Mouse (Mus musculus) E14TG2a.4 (cell line): ENCODE measurements around the gene Dynlrb2.

Experiments used
- H3K27me3 ChIP-seq: 2 replicates; pipeline ENCODE4 v1.6.1; 2014; ENCODE audit warnings: low read length, control low read depth; ENCODE audit not compliant: insufficient read depth
- H3K36me3 ChIP-seq: 2 replicates; pipeline ENCODE4 v1.6.1; 2014; ENCODE audit warnings: low read length, control low read depth; ENCODE audit not compliant: insufficient read depth
- H3K4me1 ChIP-seq: replicated peaks from 2 replicates; pipeline ENCODE4 v1.6.1; 2014; ENCODE audit warnings: low read depth, low read length, control low read depth
- H3K4me3 ChIP-seq: replicated peaks from 2 replicates; pipeline ENCODE4 v1.5.1; 2014; ENCODE audit warnings: mild to moderate bottlenecking, low read length
- H3K9me3 ChIP-seq: 2 replicates; pipeline ENCODE4 v1.6.1; 2014; ENCODE audit warnings: low read length, control low read depth
- CTCF ChIP-seq: conservative IDR thresholded peaks from 2 replicates; pipeline ENCODE4 v1.5.1; 2014; ENCODE audit warnings: low read length
- NANOG ChIP-seq: IDR thresholded peaks from 2 replicates; pipeline ENCODE4 v1.6.1; 2014; ENCODE audit warnings: borderline replicate concordance, low read length, mixed read lengths
- POU5F1 ChIP-seq: IDR thresholded peaks from 2 replicates; pipeline ENCODE4 v1.6.1; 2014; ENCODE audit warnings: low read length, borderline replicate concordance

Dynlrb2 gene

GRCm38 (mm10) chr8:116522104-116522767 is 17.5 kb downstream of the Dynlrb2 start:
- TF ChIP-seq POU5F1 = no peak
- no peak for TF ChIP-seq NANOG
- TF ChIP-seq CTCF = no peak
- Histone ChIP-seq H3K9me3 (peaks cover 13% of the 10 kb centered on the region), H3K36me3 (no peaks in the 10 kb centered on the region), H3K27me3 (peaks cover 3% of the 10 kb centered on the region; the same call in 1 of the 2 replicates), H3K4me1 (peaks cover 4% of the 10 kb centered on the region), H3K4me3 (no peak overlapping the region)

GRCm38 (mm10) chr8:116524915-116525314 is 20.1 kb downstream of the Dynlrb2 start:
- H3K4me1 ChIP-seq = peaks cover 4% of the 10 kb centered on the region
- no peak for TF ChIP-seq NANOG
- TF ChIP-seq POU5F1 = no peak
- no peak for TF ChIP-seq CTCF
- peaks cover 3% of the 10 kb centered on the region; the same call in 1 of the 2 replicates for H3K27me3 ChIP-seq

GRCm38 (mm10) chr8:116528736-116529135 is 24.0 kb downstream of the Dynlrb2 start:
- H3K4me1 ChIP-seq = peaks cover 4% of the 10 kb centered on the region
- no peak overlapping the region for H3K4me3 ChIP-seq
- H3K36me3 ChIP-seq = no peaks in the 10 kb centered on the region
- peaks cover 11% of the 10 kb centered on the region for H3K9me3 ChIP-seq
- TF ChIP-seq CTCF = no peak
- no peak for TF ChIP-seq POU5F1
- H3K27me3 ChIP-seq = peaks cover 9% of the 10 kb centered on the region

More at GRCm38 (mm10) chr8:116524915-116525314, 20.1 kb downstream of the Dynlrb2 start:
- Histone ChIP-seq H3K36me3 (no peaks in the 10 kb centered on the region), H3K4me3 (no peak overlapping the region), H3K9me3 (no peaks in the 10 kb centered on the region)

GRCm38 (mm10) chr8:116533081-116533480 is 28.3 kb downstream of the Dynlrb2 start:
- peaks cover 15% of the 10 kb centered on the region for H3K9me3 ChIP-seq

GRCm38 (mm10) chr8:116536786-116537185 is 32.0 kb downstream of the Dynlrb2 start:
- no peak overlapping the region for H3K4me3 ChIP-seq
- peaks cover 15% of the 10 kb centered on the region for H3K9me3 ChIP-seq
- H3K4me1 ChIP-seq = no peaks in the 10 kb centered on the region
- H3K27me3 ChIP-seq = peaks cover 56% of the 10 kb centered on the region
- TF ChIP-seq CTCF = no peak
- TF ChIP-seq NANOG = no peak
- no peak for TF ChIP-seq POU5F1
- no peaks in the 10 kb centered on the region for H3K36me3 ChIP-seq

More at GRCm38 (mm10) chr8:116533081-116533480, 28.3 kb downstream of the Dynlrb2 start:
- TF ChIP-seq NANOG (no peak), POU5F1 (no peak), CTCF (peak; percentile 26; the same call in 1 of the 2 replicates)
- no peaks in the 10 kb centered on the region for H3K4me1 ChIP-seq
- H3K27me3 ChIP-seq = peaks cover 36% of the 10 kb centered on the region
- H3K36me3 ChIP-seq = no peaks in the 10 kb centered on the region
- H3K4me3 ChIP-seq = no peak overlapping the region

- H3K36me3 ChIP-seq = no peaks in the 10 kb centered on the region
These were observed 34.0 kb downstream of the Dynlrb2 start for GRCm38 (mm10) chr8:116538763-116539162.

GRCm38 (mm10) chr8:116540136-116540535 is 35.4 kb downstream of the Dynlrb2 start:
- H3K9me3 ChIP-seq = no peaks in the 10 kb centered on the region
- peaks cover 58% of the 10 kb centered on the region for H3K27me3 ChIP-seq
- H3K4me3 ChIP-seq = no peak overlapping the region
- no peaks in the 10 kb centered on the region for H3K4me1 ChIP-seq
- TF ChIP-seq NANOG (no peak), POU5F1 (no peak), CTCF (no peak)
- H3K36me3 ChIP-seq = no peaks in the 10 kb centered on the region

More at GRCm38 (mm10) chr8:116538763-116539162, 34.0 kb downstream of the Dynlrb2 start:
- Histone ChIP-seq H3K9me3 (peaks cover 4% of the 10 kb centered on the region), H3K4me1 (no peaks in the 10 kb centered on the region), H3K27me3 (peaks cover 67% of the 10 kb centered on the region), H3K4me3 (no peak overlapping the region)
- TF ChIP-seq NANOG (no peak), POU5F1 (no peak), CTCF (no peak)

GRCm38 (mm10) chr8:116542842-116543241 is 38.1 kb downstream of the Dynlrb2 start:
- Histone ChIP-seq H3K4me3 (no peak overlapping the region), H3K27me3 (peaks cover 42% of the 10 kb centered on the region), H3K36me3 (no peaks in the 10 kb centered on the region), H3K9me3 (no peaks in the 10 kb centered on the region), H3K4me1 (no peaks in the 10 kb centered on the region)
- TF ChIP-seq CTCF = no peak
- no peak for TF ChIP-seq NANOG
- TF ChIP-seq POU5F1 = no peak
